Mouse (Mus musculus) myocyte (in vitro differentiated cells): Measurements from ENCODE around the gene Gpc6.

Experiments
- E2F4 ChIP-seq: IDR thresholded peaks from one replicate; pipeline ENCODE4 v1.6.1; 2011; ENCODE audit warnings: mild to moderate bottlenecking, control low read depth, moderate library complexity; ENCODE audit not compliant: insufficient read depth
- MAX ChIP-seq: IDR thresholded peaks from one replicate; pipeline ENCODE4 v1.6.1; 2011; ENCODE audit warnings: low read depth, mild to moderate bottlenecking, control low read depth
- POLR2A ChIP-seq: IDR thresholded peaks from one replicate; pipeline ENCODE4 v1.6.1; 2011; ENCODE audit warnings: low read depth, mild to moderate bottlenecking, control low read depth, moderate library complexity; ENCODE audit not compliant: insufficient read length

GRCm38 (mm10) chr14:117879313-117879712 is 954.2 kb downstream of the Gpc6 start:
- no peak for TF ChIP-seq POLR2A
- no peak for TF ChIP-seq E2F4
- TF ChIP-seq MAX: no peak
